Mouse (Mus musculus): Measurements from ENCODE around the gene Rft1. TPM values are rescaled to one million over a fixed set of nuclear protein-coding genes. Genes with fewer than 3 reads are reported as not detected.
A peak's percentile ranks its signal among the peaks of the same experiment; 100 is the strongest.

The Rft1 gene
- polyA plus RNA-seq, 1 experiment: 18.7 TPM

DNA sequence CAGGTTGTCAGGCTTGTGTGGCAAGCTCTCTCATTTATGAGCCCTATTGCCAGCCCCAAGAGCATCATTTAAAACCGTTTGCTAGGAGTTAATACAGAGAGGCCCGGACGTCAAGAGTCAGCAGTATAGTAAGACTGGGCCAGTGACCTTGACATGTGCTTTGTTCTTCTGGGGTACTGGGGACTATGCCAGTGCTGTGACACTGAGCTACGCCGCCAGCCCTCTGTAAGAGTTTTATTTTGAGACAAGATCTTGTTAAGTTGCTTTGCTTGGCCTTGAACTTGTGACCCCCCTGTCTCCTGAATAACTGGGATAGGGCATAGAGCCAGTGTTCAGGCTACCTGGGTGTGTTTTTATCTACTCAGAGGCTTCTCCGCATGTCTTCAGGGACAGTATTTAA, 38.3 kb downstream of the Rft1 start:
- 82% methylated on average over 6 of the region's 6 CpGs for WGBS
- DNase-seq: no peak
- Histone ChIP-seq H3K4me1 (ENCODE audit: control insufficient read depth, insufficient read depth, low read length) (peaks cover 2% of the 10 kb centered on the region), H3K4me3 (replicated peaks; ENCODE audit: extremely low read depth, low read depth, low read length) (no peak overlapping the region)
- TF ChIP-seq POLR2A (IDR thresholded peaks at IDR 0.05; ENCODE audit: borderline replicate concordance, extremely low read depth, low read depth, low read length): no peak
- no peak for TF ChIP-seq CTCF (IDR thresholded peaks at IDR 0.05; ENCODE audit: insufficient read depth, low read length)

DNA sequence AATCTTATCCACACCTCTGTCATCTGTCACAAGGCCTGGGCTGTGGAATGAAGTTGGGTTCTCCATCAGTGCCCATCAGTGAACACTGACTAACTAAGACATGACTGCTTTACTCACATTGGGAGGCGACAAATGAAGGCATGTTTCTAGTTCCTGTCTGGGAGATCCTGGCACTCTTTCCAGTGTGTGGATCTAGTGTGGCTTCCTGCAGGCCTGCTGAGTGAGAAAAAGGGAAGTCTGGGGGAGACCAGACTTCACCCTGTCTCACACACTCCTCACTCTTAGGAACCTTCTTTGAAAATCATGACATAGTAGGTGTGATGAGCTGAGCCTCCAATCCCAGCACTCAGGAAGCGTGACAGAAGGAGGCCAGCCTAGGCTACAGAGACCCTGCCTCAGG, 40.6 kb downstream of the Rft1 start:
- Histone ChIP-seq H3K4me3 (replicated peaks; ENCODE audit: extremely low read depth, low read depth, low read length) (no peak overlapping the region), H3K4me1 (ENCODE audit: control insufficient read depth, insufficient read depth, low read length) (peaks cover 2% of the 10 kb centered on the region)
- no peak for TF ChIP-seq POLR2A (IDR thresholded peaks at IDR 0.05; ENCODE audit: borderline replicate concordance, extremely low read depth, low read depth, low read length)
- no peak for TF ChIP-seq CTCF (IDR thresholded peaks at IDR 0.05; ENCODE audit: insufficient read depth, low read length)
- 75% methylated on average over 2 of the region's 2 CpGs for WGBS
- DNase-seq: no peak

DNA sequence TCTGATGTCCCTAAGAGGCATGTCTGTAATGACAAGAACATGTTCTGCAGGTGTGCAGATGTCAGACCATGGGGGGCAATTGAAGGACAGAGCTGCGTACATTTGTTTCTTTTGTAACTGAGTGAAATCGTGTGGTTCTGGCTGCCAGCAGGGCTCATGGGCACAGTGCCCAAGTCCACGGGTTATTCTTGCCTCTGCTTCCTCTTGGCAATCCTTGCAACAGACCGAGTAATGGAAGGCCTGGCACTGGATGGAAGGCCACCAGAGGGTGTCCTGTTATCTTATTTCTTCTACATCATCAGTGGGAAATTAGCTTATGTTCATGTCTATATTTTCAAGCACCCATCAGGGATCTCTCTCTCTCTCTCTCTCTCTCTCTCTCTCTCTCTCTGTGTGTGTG, 41.4 kb downstream of the Rft1 start:
- WGBS: 0% methylated on average over 4 of the region's 4 CpGs
- 0 out of 2 replicates have a peak, but pooled peaks have one; percentile 23 for TF ChIP-seq CTCF (IDR thresholded peaks at IDR 0.05; ENCODE audit: insufficient read depth, low read length)
- no peak for TF ChIP-seq POLR2A (IDR thresholded peaks at IDR 0.05; ENCODE audit: borderline replicate concordance, extremely low read depth, low read depth, low read length)
- no peak overlapping the region for H3K4me3 ChIP-seq (replicated peaks; ENCODE audit: extremely low read depth, low read depth, low read length)
- peak; percentile 61 for DNase-seq
- H3K4me1 ChIP-seq (ENCODE audit: control insufficient read depth, insufficient read depth, low read length): peaks cover 2% of the 10 kb centered on the region

DNA sequence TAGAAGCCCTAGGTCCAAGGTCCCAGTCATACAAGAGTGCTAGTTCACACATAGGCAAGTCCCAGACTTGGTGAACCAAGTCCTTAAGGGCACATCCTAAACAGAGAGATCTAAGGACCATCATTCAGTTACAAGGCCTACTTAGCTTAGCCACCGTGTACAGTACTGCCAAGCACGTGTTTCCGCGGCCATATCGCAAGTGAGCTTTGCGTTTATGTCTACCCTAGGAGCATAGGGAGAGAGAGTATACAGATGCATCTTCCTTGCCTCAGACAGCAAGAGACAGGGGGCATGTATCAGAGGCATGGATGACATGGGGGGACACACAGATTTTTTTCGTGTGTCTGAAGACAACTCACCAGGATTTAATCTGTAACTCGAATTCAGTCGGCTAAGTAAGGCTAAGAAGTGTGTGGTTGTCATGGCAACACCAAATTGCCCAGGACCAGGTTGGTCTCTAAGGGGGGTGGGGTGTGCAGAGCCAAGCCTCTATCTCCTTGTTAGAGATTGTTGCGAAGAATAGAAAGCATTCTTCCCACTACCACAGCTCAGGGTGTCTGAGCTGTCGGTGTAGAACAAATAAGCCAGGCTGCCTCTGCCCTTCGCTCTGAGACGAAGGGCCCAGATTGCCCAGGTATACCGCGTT, 43.4 kb downstream of the Rft1 start:
- Histone ChIP-seq H3K4me3 (replicated peaks; ENCODE audit: extremely low read depth, low read depth, low read length) (no peak overlapping the region), H3K4me1 (ENCODE audit: control insufficient read depth, insufficient read depth, low read length) (peaks cover 2% of the 10 kb centered on the region)
- DNase-seq: no peak
- TF ChIP-seq CTCF (IDR thresholded peaks at IDR 0.05; ENCODE audit: insufficient read depth, low read length) (no peak), POLR2A (IDR thresholded peaks at IDR 0.05; ENCODE audit: borderline replicate concordance, extremely low read depth, low read depth, low read length) (no peak)
- WGBS: 85% methylated on average over 15 of the region's 15 CpGs

DNA sequence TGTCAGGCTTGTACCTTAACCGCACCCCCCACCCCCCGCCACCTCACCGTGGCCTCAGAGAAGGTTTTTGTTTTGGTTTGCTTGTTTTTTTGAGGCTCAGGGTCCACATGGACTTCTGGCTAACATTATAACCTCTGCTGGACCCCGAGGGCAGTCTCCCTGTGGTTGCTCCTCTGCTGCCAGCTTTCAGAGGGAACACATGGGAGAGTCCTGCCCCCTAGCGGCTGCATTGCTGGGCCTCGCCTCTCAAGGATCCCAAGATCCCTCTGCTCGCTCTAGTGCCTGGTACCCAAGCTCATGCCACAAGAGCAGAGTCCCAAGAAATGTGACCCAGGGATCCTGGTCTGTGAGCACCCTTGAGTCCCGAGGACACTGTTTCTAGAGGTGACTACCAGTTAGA, 45.5 kb downstream of the Rft1 start:
- 46% methylated on average over 8 of the region's 8 CpGs for WGBS
- peaks cover 2% of the 10 kb centered on the region for H3K4me1 ChIP-seq (ENCODE audit: control insufficient read depth, insufficient read depth, low read length)
- peak; percentile 41 for DNase-seq
- H3K4me3 ChIP-seq (replicated peaks; ENCODE audit: extremely low read depth, low read depth, low read length): no peak overlapping the region
- TF ChIP-seq CTCF (IDR thresholded peaks at IDR 0.05; ENCODE audit: insufficient read depth, low read length) (peak; percentile 76), POLR2A (IDR thresholded peaks at IDR 0.05; ENCODE audit: borderline replicate concordance, extremely low read depth, low read depth, low read length) (no peak)

DNA sequence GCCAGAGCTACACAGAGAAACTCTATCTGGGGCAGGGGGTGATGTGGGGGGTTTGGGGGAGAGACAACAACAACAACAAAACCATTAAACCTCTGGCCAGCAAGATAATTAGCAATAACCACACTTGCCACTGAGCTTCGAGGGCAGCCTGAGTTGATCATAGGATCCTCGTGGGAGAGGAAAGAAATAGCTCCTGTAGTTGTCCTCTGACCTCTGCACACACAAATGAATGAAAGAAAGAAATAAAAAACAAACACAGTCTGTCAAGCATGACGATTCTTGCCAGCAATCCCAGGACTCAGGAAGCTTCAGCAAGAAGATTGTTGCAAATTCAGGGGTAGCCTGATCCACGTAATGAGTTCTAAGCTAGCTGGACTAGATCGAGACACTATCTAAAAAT, 48.4 kb downstream of the Rft1 start:
- H3K4me3 ChIP-seq (replicated peaks; ENCODE audit: extremely low read depth, low read depth, low read length): no peak overlapping the region
- TF ChIP-seq CTCF (IDR thresholded peaks at IDR 0.05; ENCODE audit: insufficient read depth, low read length) (no peak), POLR2A (IDR thresholded peaks at IDR 0.05; ENCODE audit: borderline replicate concordance, extremely low read depth, low read depth, low read length) (no peak)
- no peaks in the 10 kb centered on the region for H3K4me1 ChIP-seq (ENCODE audit: control insufficient read depth, insufficient read depth, low read length)
- no peak for DNase-seq
- 46% methylated on average over 5 of the region's 5 CpGs for WGBS

DNA sequence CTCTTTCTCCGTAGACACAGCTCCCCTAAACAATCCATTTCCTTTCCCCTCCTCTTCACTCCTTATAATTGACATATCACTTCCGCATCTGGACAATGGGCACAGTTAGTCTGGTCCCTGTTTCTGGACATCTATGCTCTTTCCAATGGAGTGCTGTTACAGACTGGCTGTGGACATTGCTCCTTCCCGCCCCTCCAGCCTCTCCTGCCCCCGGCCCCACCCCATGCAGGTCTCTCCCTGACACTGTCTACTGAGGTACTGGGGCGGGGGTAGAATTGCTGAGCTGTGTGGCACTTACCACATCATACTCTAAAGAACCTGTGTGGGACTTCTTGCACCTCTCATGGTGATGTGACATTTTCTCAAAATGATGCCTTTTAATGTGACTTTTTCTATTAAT, 48.9 kb downstream of the Rft1 start:
- Histone ChIP-seq H3K4me1 (ENCODE audit: control insufficient read depth, insufficient read depth, low read length) (no peaks in the 10 kb centered on the region), H3K4me3 (replicated peaks; ENCODE audit: extremely low read depth, low read depth, low read length) (no peak overlapping the region)
- TF ChIP-seq CTCF (IDR thresholded peaks at IDR 0.05; ENCODE audit: insufficient read depth, low read length): no peak
- no peak for TF ChIP-seq POLR2A (IDR thresholded peaks at IDR 0.05; ENCODE audit: borderline replicate concordance, extremely low read depth, low read depth, low read length)
- DNase-seq: no peak
- WGBS: 67% methylated on average over 5 of the region's 5 CpGs

DNA sequence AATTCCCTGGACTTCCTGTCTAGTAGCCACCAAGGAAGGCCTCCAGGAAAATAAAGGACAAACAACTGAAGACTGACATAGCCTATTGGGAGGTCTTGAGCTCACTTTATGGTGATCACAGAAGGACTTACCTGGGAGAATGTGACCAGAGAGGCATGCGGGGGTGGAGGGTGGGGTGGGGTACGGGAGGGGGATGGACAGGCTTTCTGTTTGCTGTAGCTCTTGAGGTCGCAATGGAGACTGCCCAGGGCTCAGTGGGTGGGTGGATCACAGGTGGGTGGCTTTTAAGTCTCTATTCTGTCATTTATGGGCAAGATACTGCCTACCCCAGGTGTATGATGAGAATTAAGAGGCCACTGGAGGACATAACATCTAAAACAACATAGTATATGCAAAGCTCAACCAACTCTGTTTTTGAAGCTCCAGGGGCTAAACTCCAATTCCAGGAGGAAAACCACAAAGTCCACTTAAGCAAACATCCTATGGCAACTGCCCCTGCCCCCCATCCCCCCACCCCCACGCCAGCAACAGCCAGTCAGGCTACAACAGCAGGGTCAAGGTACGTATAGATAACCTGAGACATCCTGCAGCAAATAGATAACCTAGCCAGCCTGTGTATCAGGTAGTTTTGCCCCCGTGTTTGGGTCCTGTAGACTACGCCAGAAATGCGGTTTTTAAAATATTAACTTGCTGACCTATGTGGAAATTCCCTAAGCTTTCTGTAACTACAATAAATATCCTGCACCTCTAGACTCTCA, 50.1 kb downstream of the Rft1 start:
- TF ChIP-seq POLR2A (IDR thresholded peaks at IDR 0.05; ENCODE audit: borderline replicate concordance, extremely low read depth, low read depth, low read length): no peak
- no peak for TF ChIP-seq CTCF (IDR thresholded peaks at IDR 0.05; ENCODE audit: insufficient read depth, low read length)
- 83% methylated on average over 8 of the region's 8 CpGs for WGBS
- DNase-seq: no peak
- Histone ChIP-seq H3K4me1 (ENCODE audit: control insufficient read depth, insufficient read depth, low read length) (no peaks in the 10 kb centered on the region), H3K4me3 (replicated peaks; ENCODE audit: extremely low read depth, low read depth, low read length) (no peak overlapping the region)

DNA sequence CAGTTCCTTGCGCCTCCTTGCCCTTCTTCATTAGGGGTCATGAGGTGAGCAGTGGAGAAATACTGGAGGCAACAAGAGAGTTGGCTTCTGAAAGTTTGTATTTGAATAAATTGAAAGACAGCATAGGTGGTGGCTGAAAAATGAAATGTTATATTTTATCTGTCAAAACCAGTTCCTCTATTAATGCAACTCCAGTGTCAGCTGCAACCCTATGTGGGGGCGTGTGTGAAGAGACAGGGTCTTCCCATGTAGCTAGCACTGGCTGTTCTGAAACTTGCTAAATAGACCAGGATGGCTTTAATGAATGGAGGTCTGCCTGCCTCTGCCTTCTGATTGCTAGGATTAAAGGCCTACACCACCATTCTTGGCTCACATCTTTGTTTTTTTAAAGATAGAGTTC, 57.7 kb downstream of the Rft1 start:
- WGBS: 92% methylated on average over 2 of the region's 2 CpGs
- Histone ChIP-seq H3K4me1 (ENCODE audit: control insufficient read depth, insufficient read depth, low read length) (peaks cover 3% of the 10 kb centered on the region), H3K4me3 (replicated peaks; ENCODE audit: extremely low read depth, low read depth, low read length) (no peak overlapping the region)
- DNase-seq: no peak
- TF ChIP-seq POLR2A (IDR thresholded peaks at IDR 0.05; ENCODE audit: borderline replicate concordance, extremely low read depth, low read depth, low read length): no peak
- TF ChIP-seq CTCF (IDR thresholded peaks at IDR 0.05; ENCODE audit: insufficient read depth, low read length): no peak

DNA sequence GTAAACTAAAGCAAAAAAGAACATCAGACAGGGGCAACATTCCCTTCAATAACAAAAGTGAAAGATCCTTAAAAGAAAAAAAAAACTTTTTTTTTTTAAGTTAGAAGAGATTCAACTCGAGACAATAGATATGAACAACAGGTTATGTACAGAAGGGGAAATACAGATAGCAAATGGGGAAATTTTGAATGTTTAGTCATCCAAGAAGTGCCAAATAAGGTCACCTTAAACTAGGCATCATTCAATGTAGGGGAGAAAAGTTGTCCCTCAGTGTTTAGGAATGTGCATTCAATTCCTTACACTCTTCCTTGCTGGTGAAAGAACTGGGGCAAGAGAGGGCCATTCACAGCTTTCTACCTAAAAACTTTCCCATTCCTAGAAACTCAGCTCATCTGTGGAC, 59.6 kb downstream of the Rft1 start:
- DNase-seq: no peak
- Histone ChIP-seq H3K4me3 (replicated peaks; ENCODE audit: extremely low read depth, low read depth, low read length) (no peak overlapping the region), H3K4me1 (ENCODE audit: control insufficient read depth, insufficient read depth, low read length) (peaks cover 7% of the 10 kb centered on the region)
- TF ChIP-seq POLR2A (IDR thresholded peaks at IDR 0.05; ENCODE audit: borderline replicate concordance, extremely low read depth, low read depth, low read length) (no peak), CTCF (IDR thresholded peaks at IDR 0.05; ENCODE audit: insufficient read depth, low read length) (no peak)
- 85% methylated on average over 1 of the region's 1 CpGs for WGBS
